Mouse (Mus musculus): ENCODE measurements around the gene Gm6583. TPM values are rescaled to one million over a fixed set of nuclear protein-coding genes. Genes with fewer than 3 reads are reported as not detected.

Gene Gm6583
- polyA plus RNA-seq, 1 experiment from 2014 or later = not detected

GRCm38 (mm10) chr5:112391002-112391401 is 35.2 kb upstream of the Gm6583 start:
- ATAC-seq (ENCODE audit: low FRiP score) = no peak
- Histone ChIP-seq H3K27me3 (ENCODE audit: control insufficient read depth, insufficient read depth, low read length) (no peaks in the 10 kb centered on the region), H3K4me3 (ENCODE audit: low read depth, low read length) (no peak overlapping the region), H3K4me2 (no peak overlapping the region), H3K9ac (ENCODE audit: low read length) (no peak overlapping the region), H3K9me3 (ENCODE audit: control insufficient read depth, low read length) (no peaks in the 10 kb centered on the region), H3K27ac (ENCODE audit: low read depth, low read length) (no peak overlapping the region), H3K36me3 (ENCODE audit: control insufficient read depth, insufficient read depth, low read length) (peaks cover 4% of the 10 kb centered on the region; the same call in 1 of the 2 replicates), H3K4me1 (ENCODE audit: control insufficient read depth, insufficient read depth, low read length) (peaks cover 11% of the 10 kb centered on the region; the same call in 1 of the 2 replicates)
- DNase-seq (ENCODE audit: low spot score, missing footprints) = peak; percentile 77
- 59% methylated on average over 16 of the region's 16 CpGs for WGBS

GRCm38 (mm10) chr5:112389352-112389751 is 33.5 kb upstream of the Gm6583 start:
- Histone ChIP-seq H3K27me3 (ENCODE audit: control insufficient read depth, insufficient read depth, low read length) (no peaks in the 10 kb centered on the region), H3K4me1 (ENCODE audit: control insufficient read depth, insufficient read depth, low read length) (peaks cover 8% of the 10 kb centered on the region; the same call in 1 of the 2 replicates), H3K27ac (ENCODE audit: low read depth, low read length) (no peak overlapping the region), H3K4me3 (ENCODE audit: low read depth, low read length) (no peak overlapping the region), H3K4me2 (no peak overlapping the region), H3K9ac (ENCODE audit: low read length) (no peak overlapping the region), H3K9me3 (ENCODE audit: control insufficient read depth, low read length) (no peaks in the 10 kb centered on the region), H3K36me3 (ENCODE audit: control insufficient read depth, insufficient read depth, low read length) (peaks cover 10% of the 10 kb centered on the region)
- DNase-seq (ENCODE audit: low spot score, missing footprints) = peak; percentile 68
- 84% methylated on average over 9 of the region's 9 CpGs for WGBS
- ATAC-seq (ENCODE audit: low FRiP score) = no peak

- no peak for ATAC-seq (ENCODE audit: low FRiP score)
- 81% methylated on average over 2 of the region's 2 CpGs for WGBS
- Histone ChIP-seq H3K4me2 (no peak overlapping the region), H3K27me3 (ENCODE audit: control insufficient read depth, insufficient read depth, low read length) (no peaks in the 10 kb centered on the region), H3K9me3 (ENCODE audit: control insufficient read depth, low read length) (no peaks in the 10 kb centered on the region), H3K9ac (ENCODE audit: low read length) (no peak overlapping the region), H3K36me3 (ENCODE audit: control insufficient read depth, insufficient read depth, low read length) (peaks cover 10% of the 10 kb centered on the region), H3K4me3 (ENCODE audit: low read depth, low read length) (no peak overlapping the region), H3K27ac (ENCODE audit: low read depth, low read length) (no peak overlapping the region), H3K4me1 (ENCODE audit: control insufficient read depth, insufficient read depth, low read length) (no peaks in the 10 kb centered on the region; the same call in 1 of the 2 replicates)
- DNase-seq (ENCODE audit: low spot score, missing footprints) = no peak
Measured at GRCm38 (mm10) chr5:112385973-112386372, 30.1 kb upstream of the Gm6583 start.

- Histone ChIP-seq H3K27me3 (ENCODE audit: control insufficient read depth, insufficient read depth, low read length) (no peaks in the 10 kb centered on the region), H3K9me3 (ENCODE audit: control insufficient read depth, low read length) (no peaks in the 10 kb centered on the region), H3K4me3 (ENCODE audit: low read depth, low read length) (no peak overlapping the region), H3K9ac (ENCODE audit: low read length) (no peak overlapping the region), H3K4me2 (no peak overlapping the region), H3K4me1 (ENCODE audit: control insufficient read depth, insufficient read depth, low read length) (no peaks in the 10 kb centered on the region; the same call in 1 of the 2 replicates), H3K27ac (ENCODE audit: low read depth, low read length) (no peak overlapping the region), H3K36me3 (ENCODE audit: control insufficient read depth, insufficient read depth, low read length) (peaks cover 8% of the 10 kb centered on the region)
- ATAC-seq (ENCODE audit: low FRiP score) = no peak
- WGBS = 90% methylated on average over 13 of the region's 13 CpGs
- no peak for DNase-seq (ENCODE audit: low spot score, missing footprints)
Measured at GRCm38 (mm10) chr5:112384805-112385472, 29.1 kb upstream of the Gm6583 start.

- H3K4me3 ChIP-seq (ENCODE audit: low read depth, low read length) = no peak overlapping the region
- no peak overlapping the region for H3K27ac ChIP-seq (ENCODE audit: low read depth, low read length)
- no peaks in the 10 kb centered on the region for H3K27me3 ChIP-seq (ENCODE audit: control insufficient read depth, insufficient read depth, low read length)
- no peaks in the 10 kb centered on the region for H3K9me3 ChIP-seq (ENCODE audit: control insufficient read depth, low read length)
- peaks cover 10% of the 10 kb centered on the region for H3K36me3 ChIP-seq (ENCODE audit: control insufficient read depth, insufficient read depth, low read length)
- DNase-seq (ENCODE audit: low spot score, missing footprints) (no peak), ATAC-seq (ENCODE audit: low FRiP score) (no peak)
- 81% methylated on average over 17 of the region's 17 CpGs for WGBS
- no peak overlapping the region for H3K4me2 ChIP-seq
- no peaks in the 10 kb centered on the region; the same call in 1 of the 2 replicates for H3K4me1 ChIP-seq (ENCODE audit: control insufficient read depth, insufficient read depth, low read length)
- no peak overlapping the region for H3K9ac ChIP-seq (ENCODE audit: low read length)
Measured at GRCm38 (mm10) chr5:112382641-112383330, 27.0 kb upstream of the Gm6583 start.

GRCm38 (mm10) chr5:112382042-112382441 is 26.2 kb upstream of the Gm6583 start:
- DNase-seq (ENCODE audit: low spot score, missing footprints) = no peak

GRCm38 (mm10) chr5:112381154-112381553 is 25.3 kb upstream of the Gm6583 start:
- Histone ChIP-seq H3K4me1 (ENCODE audit: control insufficient read depth, insufficient read depth, low read length) (no peaks in the 10 kb centered on the region; the same call in 1 of the 2 replicates), H3K9ac (ENCODE audit: low read length) (no peak overlapping the region), H3K27me3 (ENCODE audit: control insufficient read depth, insufficient read depth, low read length) (no peaks in the 10 kb centered on the region), H3K36me3 (ENCODE audit: control insufficient read depth, insufficient read depth, low read length) (peaks cover 10% of the 10 kb centered on the region), H3K4me2 (no peak overlapping the region), H3K9me3 (ENCODE audit: control insufficient read depth, low read length) (no peaks in the 10 kb centered on the region), H3K4me3 (ENCODE audit: low read depth, low read length) (no peak overlapping the region), H3K27ac (ENCODE audit: low read depth, low read length) (no peak overlapping the region)
- WGBS = 87% methylated on average over 11 of the region's 11 CpGs
- no peak for ATAC-seq (ENCODE audit: low FRiP score)
- no peak for DNase-seq (ENCODE audit: low spot score, missing footprints)

More at GRCm38 (mm10) chr5:112382042-112382441, 26.2 kb upstream of the Gm6583 start:
- WGBS = 63% methylated on average over 9 of the region's 9 CpGs
- Histone ChIP-seq H3K4me1 (ENCODE audit: control insufficient read depth, insufficient read depth, low read length) (no peaks in the 10 kb centered on the region; the same call in 1 of the 2 replicates), H3K27me3 (ENCODE audit: control insufficient read depth, insufficient read depth, low read length) (no peaks in the 10 kb centered on the region), H3K4me3 (ENCODE audit: low read depth, low read length) (no peak overlapping the region), H3K9ac (ENCODE audit: low read length) (no peak overlapping the region), H3K36me3 (ENCODE audit: control insufficient read depth, insufficient read depth, low read length) (peaks cover 10% of the 10 kb centered on the region), H3K4me2 (no peak overlapping the region), H3K27ac (ENCODE audit: low read depth, low read length) (no peak overlapping the region), H3K9me3 (ENCODE audit: control insufficient read depth, low read length) (no peaks in the 10 kb centered on the region)
- ATAC-seq (ENCODE audit: low FRiP score) = no peak

- Histone ChIP-seq H3K36me3 (ENCODE audit: control insufficient read depth, insufficient read depth, low read length) (peaks cover 2% of the 10 kb centered on the region; the same call in 1 of the 2 replicates), H3K9me3 (ENCODE audit: control insufficient read depth, low read length) (no peaks in the 10 kb centered on the region), H3K27me3 (ENCODE audit: control insufficient read depth, insufficient read depth, low read length) (no peaks in the 10 kb centered on the region), H3K9ac (ENCODE audit: low read length) (no peak overlapping the region), H3K4me1 (ENCODE audit: control insufficient read depth, insufficient read depth, low read length) (no peaks in the 10 kb centered on the region; the same call in 1 of the 2 replicates), H3K27ac (ENCODE audit: low read depth, low read length) (no peak overlapping the region), H3K4me3 (ENCODE audit: low read depth, low read length) (no peak overlapping the region), H3K4me2 (no peak overlapping the region)
- DNase-seq (ENCODE audit: low spot score, missing footprints) = no peak
- ATAC-seq (ENCODE audit: low FRiP score) = no peak
- 81% methylated on average over 6 of the region's 6 CpGs for WGBS
Measured at GRCm38 (mm10) chr5:112378716-112379115, 22.9 kb upstream of the Gm6583 start.

- Histone ChIP-seq H3K9me3 (ENCODE audit: control insufficient read depth, low read length) (no peaks in the 10 kb centered on the region), H3K27ac (ENCODE audit: low read depth, low read length) (no peak overlapping the region), H3K9ac (ENCODE audit: low read length) (no peak overlapping the region), H3K4me1 (ENCODE audit: control insufficient read depth, insufficient read depth, low read length) (peaks cover 9% of the 10 kb centered on the region), H3K36me3 (ENCODE audit: control insufficient read depth, insufficient read depth, low read length) (peaks cover 2% of the 10 kb centered on the region; the same call in 1 of the 2 replicates), H3K27me3 (ENCODE audit: control insufficient read depth, insufficient read depth, low read length) (no peaks in the 10 kb centered on the region), H3K4me3 (ENCODE audit: low read depth, low read length) (no peak overlapping the region), H3K4me2 (no peak overlapping the region)
- ATAC-seq (ENCODE audit: low FRiP score) = no peak
- WGBS = 100% methylated on average over 1 of the region's 1 CpGs
- no peak for DNase-seq (ENCODE audit: low spot score, missing footprints)
Measured at GRCm38 (mm10) chr5:112377380-112377779, 21.5 kb upstream of the Gm6583 start.

Data from midbrain, embryonic 11.5 days (tissue).